Mouse (Mus musculus) liver, embryonic 13.5 days (tissue): Measurements from ENCODE around the gene Fus. TPM values are rescaled to one million over a fixed set of nuclear protein-coding genes. Genes with fewer than 3 reads are reported as not detected.
A peak's percentile ranks its signal among the peaks of the same experiment; 100 is the strongest.

ENCODE experiments used
- ATAC-seq: fragments of 200-750 bp; cut with Nextera tagmentation; 2 replicates; pipeline ENCODE4 v1.8.0; 2017; ENCODE audit warnings: low read depth, mild to moderate bottlenecking, moderate number of reproducible peaks, moderate library complexity
- DNase-seq: peaks from one replicate; pipeline ENCODE4 v3.0.0; 2022
- H3K27ac ChIP-seq: fragments of 300-500 bp; sonication (generic); 2 replicates; pipeline ENCODE4 v1.5.1; 2015; ENCODE audit warnings: moderate library complexity, mild to moderate bottlenecking, inconsistent platforms
- H3K27me3 ChIP-seq: fragments of 300-500 bp; sonication (generic); 2 replicates; pipeline ENCODE4 v1.6.1; 2015; ENCODE audit warnings: mild to moderate bottlenecking, inconsistent platforms
- H3K36me3 ChIP-seq: fragments of 300-500 bp; sonication (generic); 2 replicates; pipeline ENCODE4 v1.6.1; 2015; ENCODE audit warnings: mild to moderate bottlenecking, inconsistent platforms
- H3K4me1 ChIP-seq: fragments of 300-500 bp; sonication (generic); replicated peaks from 2 replicates; pipeline ENCODE4 v1.6.1; 2015; ENCODE audit warnings: inconsistent platforms
- H3K4me2 ChIP-seq: fragments of 300-500 bp; sonication (generic); 2 replicates; pipeline ENCODE4 v1.6.1; 2015; ENCODE audit warnings: inconsistent platforms, mild to moderate bottlenecking, moderate library complexity
- H3K4me3 ChIP-seq: fragments of 300-500 bp; sonication (generic); replicated peaks from 2 replicates; pipeline ENCODE4 v1.5.1; 2015; ENCODE audit warnings: mild to moderate bottlenecking, inconsistent platforms
- H3K9ac ChIP-seq: fragments of 300-500 bp; sonication (generic); 2 replicates; pipeline ENCODE4 v1.6.1; 2015; ENCODE audit warnings: mild to moderate bottlenecking, inconsistent platforms
- H3K9me3 ChIP-seq: fragments of 300-500 bp; sonication (generic); replicated peaks from 2 replicates; pipeline ENCODE4 v1.6.1; 2016; ENCODE audit warnings: inconsistent platforms
- WGBS: fragments of 180-500 bp; shearing (Covaris S2); methylation state at CpG from one replicate; pipeline ENCODE4 v1.1.7; 2015; ENCODE audit not compliant: insufficient replicate concordance; 5-methylcytosine and 5-hydroxymethylcytosine counted together
- polyA plus RNA-seq: library from polyadenylated mRNA; unstranded; fragments of >200 nt; fragmentation: Nextera tagmentation; extraction: Ambion mirVana; gene quantifications from 2 replicates; pipeline ENCODE4 v1.2.1, GENCODE M21; 2015

Fus gene
- polyA plus RNA-seq, 1 experiment from 2014 or later: 160 TPM

DNA sequence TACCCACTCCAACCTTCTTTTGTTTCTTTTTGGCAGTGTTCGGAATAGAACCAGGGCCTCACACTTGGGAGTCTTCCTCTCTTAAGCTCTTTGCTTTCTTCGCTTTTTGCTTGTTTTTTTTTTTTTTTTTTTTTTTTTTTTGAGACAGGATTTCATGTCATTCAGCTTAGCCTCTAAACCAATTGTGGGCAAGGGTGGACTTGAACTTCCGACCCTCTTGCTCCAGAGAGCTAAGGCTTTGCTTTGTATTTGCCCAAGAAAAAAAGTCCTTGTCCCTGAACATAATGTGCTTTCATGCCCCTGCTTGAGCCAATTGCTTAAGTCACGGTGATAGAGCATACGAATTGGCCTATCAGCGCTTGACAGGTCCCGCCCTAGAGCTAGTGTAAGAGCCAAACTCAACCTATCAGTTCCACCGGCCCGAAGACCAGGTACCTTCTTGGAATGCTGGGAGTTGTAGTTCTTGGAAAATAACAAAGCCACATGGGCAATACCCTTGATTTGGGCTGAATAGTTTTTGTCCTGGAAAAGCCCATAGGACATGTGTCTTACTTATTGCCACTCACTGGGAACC, 64.2 kb downstream of the Fus start:
- ATAC-seq: peak; percentile 92
- Histone ChIP-seq H3K36me3 (no peaks in the 10 kb centered on the region), H3K9ac (no peak overlapping the region), H3K9me3 (no peaks in the 10 kb centered on the region), H3K4me3 (no peak overlapping the region), H3K4me1 (no peaks in the 10 kb centered on the region; the same call in 1 of the 2 replicates), H3K27ac (no peak overlapping the region), H3K4me2 (no peak overlapping the region), H3K27me3 (no peaks in the 10 kb centered on the region)
- 45% methylated on average over 9 of the region's 9 CpGs for WGBS
- DNase-seq: peak; percentile 39

DNA sequence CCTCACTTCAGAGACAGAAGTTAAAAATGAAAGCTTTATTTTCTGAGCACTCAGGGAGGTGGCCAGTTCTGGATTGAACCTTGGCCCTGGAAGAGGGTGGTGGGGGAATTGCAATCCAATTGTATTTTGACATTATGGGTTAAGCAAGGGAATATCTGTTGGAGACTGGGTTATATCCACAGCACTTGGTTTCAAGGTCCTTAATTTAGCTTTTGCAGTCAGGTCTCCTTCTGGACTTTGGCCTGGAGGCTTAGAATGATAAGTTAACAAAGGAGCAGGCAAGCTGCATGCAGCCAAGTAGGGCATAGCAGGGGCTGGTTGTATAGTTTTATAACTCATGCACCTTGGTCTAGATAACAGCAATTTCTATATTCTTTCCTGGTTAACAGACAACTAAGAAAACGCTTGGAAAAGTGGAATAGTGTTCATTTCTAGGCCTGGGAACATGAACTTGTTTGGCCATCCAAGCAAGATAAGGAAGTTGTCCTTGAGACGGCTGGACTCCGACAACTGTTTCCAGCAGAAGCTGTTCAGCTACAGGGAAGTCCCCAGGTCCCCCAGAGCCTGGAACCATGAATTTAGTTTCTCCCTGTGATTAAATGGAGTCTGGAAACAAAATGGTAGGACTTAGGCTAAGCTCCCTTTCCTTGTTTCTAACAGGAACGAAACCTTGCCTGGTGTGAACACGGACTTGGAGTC, 65.2 kb downstream of the Fus start:
- H3K4me3 ChIP-seq: no peak overlapping the region
- ATAC-seq (no peak), DNase-seq (no peak)
- H3K9ac ChIP-seq: no peak overlapping the region
- WGBS: 70% methylated on average over 5 of the region's 5 CpGs
- H3K9me3 ChIP-seq: no peaks in the 10 kb centered on the region
- no peaks in the 10 kb centered on the region; the same call in 1 of the 2 replicates for H3K4me1 ChIP-seq
- H3K27ac ChIP-seq: no peak overlapping the region
- H3K4me2 ChIP-seq: no peak overlapping the region
- no peaks in the 10 kb centered on the region for H3K36me3 ChIP-seq
- no peaks in the 10 kb centered on the region for H3K27me3 ChIP-seq

DNA sequence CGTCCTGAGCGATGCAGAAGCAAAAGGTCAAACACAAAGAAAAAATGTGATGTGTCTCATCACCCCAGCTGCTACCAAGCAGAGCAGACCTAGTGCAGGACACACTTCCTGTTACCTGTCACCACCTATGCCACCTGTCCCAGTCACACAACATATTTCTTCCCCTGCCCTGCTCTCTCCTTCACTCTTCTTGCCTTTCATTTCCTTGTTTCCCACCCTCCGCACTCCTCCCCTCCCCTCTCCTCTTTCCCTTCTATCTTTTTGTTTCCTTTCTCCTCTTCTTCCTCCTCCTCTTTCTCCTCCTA, 65.7 kb downstream of the Fus start:
- no peak for ATAC-seq

DNA sequence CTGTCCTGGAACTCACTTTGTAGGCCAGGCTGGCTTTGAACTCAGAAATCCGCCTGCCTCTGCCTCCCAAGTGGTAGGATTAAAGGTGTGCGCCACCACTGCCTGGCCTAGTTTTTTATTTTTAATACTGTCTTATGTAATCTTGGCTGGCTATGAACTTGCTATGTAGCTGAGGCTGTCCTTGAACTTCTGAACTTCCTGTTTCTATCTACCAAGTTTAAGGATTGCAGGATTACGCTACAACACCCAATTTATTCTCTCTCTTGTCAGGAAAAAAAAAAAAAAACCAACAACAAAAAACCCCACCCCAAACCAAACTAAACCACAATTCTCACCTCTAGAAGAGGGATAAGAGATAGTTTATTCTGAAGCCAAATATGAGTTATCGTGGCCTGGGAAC, 66.4 kb downstream of the Fus start:
- no peak overlapping the region for H3K27ac ChIP-seq
- 79% methylated on average over 4 of the region's 4 CpGs for WGBS
- DNase-seq: no peak

More for the DNA sequence above, 65.7 kb downstream of the Fus start:
- no peak for DNase-seq
- H3K4me3 ChIP-seq: no peak overlapping the region
- no peaks in the 10 kb centered on the region for H3K27me3 ChIP-seq
- no peak overlapping the region for H3K9ac ChIP-seq
- no peak overlapping the region for H3K4me2 ChIP-seq
- 78% methylated on average over 3 of the region's 3 CpGs for WGBS
- no peaks in the 10 kb centered on the region; the same call in 1 of the 2 replicates for H3K4me1 ChIP-seq
- H3K36me3 ChIP-seq: no peaks in the 10 kb centered on the region
- H3K27ac ChIP-seq: no peak overlapping the region
- H3K9me3 ChIP-seq: no peaks in the 10 kb centered on the region

More for the DNA sequence above, 66.4 kb downstream of the Fus start:
- Histone ChIP-seq H3K27me3 (no peaks in the 10 kb centered on the region), H3K4me2 (no peak overlapping the region), H3K9ac (no peak overlapping the region), H3K4me3 (no peak overlapping the region), H3K9me3 (no peaks in the 10 kb centered on the region), H3K36me3 (no peaks in the 10 kb centered on the region), H3K4me1 (no peaks in the 10 kb centered on the region; the same call in 1 of the 2 replicates)
- ATAC-seq: no peak

Other genes with a start within 250 kb of the Fus start
- gene Ctf2, start 235.3 kb upstream of the Fus start, polyA plus RNA-seq: 0.07 and 0.16 TPM in 2 replicates
- 3.1 and 3.3 TPM in 2 replicates for gene Fbxl19, start 222.9 kb upstream of the Fus start, polyA plus RNA-seq
- gene Orai3, start 197.6 kb upstream of the Fus start, polyA plus RNA-seq: 11.2 and 11.4 TPM in 2 replicates
- 8.4 and 9.0 TPM in 2 replicates for gene Setd1a, start 190.8 kb upstream of the Fus start, polyA plus RNA-seq
- not detected in 2 replicates for gene Gm49388, start 181.8 kb upstream of the Fus start, polyA plus RNA-seq
- 37.8 and 39.3 TPM in 2 replicates for gene Hsd3b7, start 166.9 kb upstream of the Fus start, polyA plus RNA-seq
- 17.4 and 17.5 TPM in 2 replicates for gene Stx4a, start 143.2 kb upstream of the Fus start, polyA plus RNA-seq
- 0.22 and 0.41 TPM in 2 replicates for gene Stx1b, start 142.9 kb upstream of the Fus start, polyA plus RNA-seq
- gene Zfp646, start 91.2 kb upstream of the Fus start, polyA plus RNA-seq: 3.7 and 5.0 TPM in 2 replicates
- 7.3 and 7.6 TPM in 2 replicates for gene Zfp668, start 90.6 kb upstream of the Fus start, polyA plus RNA-seq
- gene Prss53, start 76.5 kb upstream of the Fus start, polyA plus RNA-seq: 0.19 and 0.24 TPM in 2 replicates
- not detected in 2 replicates for gene Gm21974, start 72.0 kb upstream of the Fus start, polyA plus RNA-seq
- 86.9 and 89.1 TPM in 2 replicates for gene Vkorc1, start 71.8 kb upstream of the Fus start, polyA plus RNA-seq
- gene Bckdk, start 63.4 kb upstream of the Fus start, polyA plus RNA-seq: 64.4 and 70.0 TPM in 2 replicates
- gene Kat8, start 54.9 kb upstream of the Fus start, polyA plus RNA-seq: 20.5 and 22.7 TPM in 2 replicates
- 5.8 and 6.4 TPM in 2 replicates for gene Prss8, start 37.4 kb upstream of the Fus start, polyA plus RNA-seq
- gene Prss36, start 20.7 kb upstream of the Fus start, polyA plus RNA-seq: 4.0 and 4.1 TPM in 2 replicates
- gene Pycard, start 26.4 kb downstream of the Fus start, polyA plus RNA-seq: 23.7 and 31.2 TPM in 2 replicates
- not detected in 2 replicates for gene Trim72, start 36.5 kb downstream of the Fus start, polyA plus RNA-seq
- 1.8 TPM in 2 replicates for gene Itgam, start 95.2 kb downstream of the Fus start, polyA plus RNA-seq
- not detected in 2 replicates for gene Gm49368, start 95.2 kb downstream of the Fus start, polyA plus RNA-seq
- gene Itgax, start 162.1 kb downstream of the Fus start, polyA plus RNA-seq: 0.09 and 0.12 TPM in 2 replicates
- not detected in 2 replicates for gene Itgad, start 186.9 kb downstream of the Fus start, polyA plus RNA-seq
- gene Cox6a2, start 238.9 kb downstream of the Fus start, polyA plus RNA-seq: 2.3 and 2.7 TPM in 2 replicates